Mouse (Mus musculus) pancreas, adult 10 weeks (tissue): ENCODE results near the gene Avpr2. TPM values are rescaled to one million over a fixed set of nuclear protein-coding genes. Genes with fewer than 3 reads are reported as not detected.

Source experiments
- polyA plus RNA-seq: library from polyadenylated mRNA; stranded (reverse); fragments of 350-450 nt; fragmentation: Illumina TruSeq; extraction: RNeasy Lipid Tissue Mini Kit (QIAGEN cat#74804); gene quantifications from one replicate; pipeline ENCODE4 v1.2.3, GENCODE M21; 2015; ENCODE audit warnings: low read depth, low replicate concordance; ENCODE audit not compliant: insufficient read depth

Gene Avpr2
- not detected for polyA plus RNA-seq

DNA sequence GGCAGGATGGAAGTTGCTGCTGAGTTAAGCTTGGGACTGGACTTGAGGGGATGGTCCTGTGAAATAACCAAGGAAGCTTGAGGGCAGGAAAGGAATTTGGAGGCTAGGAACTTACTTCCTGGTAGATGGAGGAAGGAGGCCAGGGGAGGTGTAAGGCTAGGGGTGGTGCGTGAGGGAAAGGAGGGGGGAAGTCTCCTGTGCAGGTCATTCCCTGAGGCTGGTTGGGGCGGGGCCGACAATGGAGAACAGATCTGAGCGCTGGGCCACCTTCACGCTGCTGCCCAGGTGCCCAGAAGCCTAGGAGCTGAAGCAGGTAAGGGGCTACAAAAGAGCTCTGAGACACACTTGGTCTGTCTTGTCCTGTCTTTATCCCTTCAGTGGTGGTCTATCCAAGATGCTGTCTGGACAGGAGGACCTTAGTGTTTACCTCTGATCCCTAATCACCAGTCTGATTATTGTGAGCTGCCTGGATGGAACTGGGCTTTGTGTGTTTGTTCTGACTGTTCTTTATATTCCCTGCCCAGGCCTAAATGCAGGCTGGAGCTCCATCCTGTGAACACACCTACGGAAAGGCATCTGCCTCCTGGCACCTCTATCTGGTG is at the start of gene Avpr2:
TSS of gene Avpr2 (plus strand) at position 552 of the 602 bp plus-strand sequence.

DNA sequence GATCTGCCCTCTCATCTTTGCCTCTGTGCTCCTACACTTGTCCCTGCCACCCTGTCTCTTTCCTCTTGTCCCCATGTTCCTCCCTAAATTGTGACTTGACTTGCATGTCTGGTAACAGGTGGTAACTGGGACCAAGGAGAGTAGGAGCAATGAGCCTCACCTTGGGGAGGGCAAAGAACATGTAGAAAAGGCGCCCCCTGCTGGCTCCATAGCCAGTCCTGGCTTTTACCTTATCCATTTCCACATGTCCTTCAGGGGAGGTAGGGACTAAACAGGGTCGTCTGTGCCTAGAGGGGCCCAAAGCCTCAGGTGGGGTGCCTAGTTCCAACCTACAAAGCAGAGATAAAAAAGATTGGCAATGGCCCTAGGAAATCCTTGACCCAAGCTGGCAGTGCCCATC is 3.8 kb downstream of the Avpr2 start, which contains the start of gene L1cam:
TSS of gene L1cam (minus strand) at position 387 of the 400 bp plus-strand sequence.

DNA sequence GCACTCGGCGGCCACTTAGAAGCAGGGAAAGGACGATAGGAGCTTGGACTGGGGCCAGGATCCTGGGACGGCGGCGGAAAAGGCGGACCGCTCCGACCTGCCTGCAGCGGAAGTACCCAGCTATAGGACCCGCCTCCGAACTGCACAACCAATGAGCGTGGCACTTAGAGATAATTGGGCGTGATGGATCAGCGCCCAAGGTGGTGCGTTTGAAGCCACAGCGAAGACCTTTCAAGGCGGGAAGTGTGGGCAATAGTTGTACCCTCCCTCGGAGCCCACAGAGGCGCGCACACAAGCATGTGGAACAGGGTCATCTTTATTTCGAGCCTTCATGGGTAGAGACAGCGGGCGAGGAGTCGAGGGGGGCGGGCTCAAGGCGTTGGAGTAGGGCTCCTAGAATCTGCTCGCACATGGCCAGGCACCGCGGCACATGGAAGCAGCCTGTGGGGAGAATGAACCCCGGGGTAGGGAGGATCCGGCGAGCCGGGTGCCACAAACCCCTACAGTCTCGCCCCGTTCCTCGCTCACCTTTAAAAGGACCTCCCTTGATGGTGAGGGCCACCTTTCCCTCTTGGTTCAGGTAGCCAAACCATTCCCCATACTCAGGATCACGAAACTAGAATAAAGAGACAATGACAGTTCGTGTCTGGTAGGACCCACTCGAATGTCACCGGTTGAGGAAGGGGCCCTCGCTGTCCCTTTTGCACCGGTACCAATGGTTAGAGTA is 30.1 kb downstream of the Avpr2 start, which contains the start of the genes Arhgap4 and Naa10:
TSS of gene Arhgap4 (minus strand) at position 48 of the 727 bp plus-strand sequence.
TSS of gene Naa10 (minus strand) at position 122 of the 727 bp plus-strand sequence.

DNA sequence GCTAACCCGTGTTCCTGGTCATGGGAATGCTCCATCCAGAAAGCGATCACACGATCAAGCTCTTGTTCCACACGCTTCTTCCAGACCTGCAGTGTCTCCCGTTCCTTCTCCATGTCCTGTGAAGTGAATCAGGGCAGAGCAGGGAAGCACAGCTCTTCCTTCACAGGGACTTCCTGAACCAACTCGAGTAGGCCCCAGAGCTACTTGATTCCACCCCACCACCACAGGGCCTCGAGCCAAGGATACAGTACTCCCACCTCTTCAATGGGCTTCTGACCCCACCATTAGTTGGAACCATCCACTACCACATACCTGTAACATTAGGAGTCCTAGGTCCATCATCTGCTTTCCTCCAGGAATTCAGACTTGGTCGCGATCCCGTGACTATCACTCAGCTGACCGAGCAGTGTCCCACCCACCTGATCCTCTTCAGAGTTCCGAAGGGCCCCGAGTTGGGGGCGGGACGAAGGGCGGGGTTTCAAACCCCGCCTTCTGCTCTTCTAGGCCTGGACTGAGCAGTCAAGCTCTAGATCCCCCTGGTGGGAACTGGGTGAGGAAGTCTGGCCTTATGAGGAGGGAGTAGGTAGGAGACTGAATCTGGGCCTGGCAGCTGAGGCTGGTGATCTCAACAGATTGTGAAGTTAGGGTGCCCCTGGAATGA is 38.6 kb downstream of the Avpr2 start, which contains the start of gene Renbp:
TSS of gene Renbp (minus strand) at position 449 of the 661 bp plus-strand sequence.

Other genes starting within 250 kb of the Avpr2 start
- gene Pnck, start 232.0 kb upstream of the Avpr2 start, polyA plus RNA-seq = 3.2 TPM
- 7.3 TPM for gene Slc6a8, start 219.0 kb upstream of the Avpr2 start, polyA plus RNA-seq
- 29.2 TPM for gene Bcap31, start 175.9 kb upstream of the Avpr2 start, polyA plus RNA-seq
- gene Abcd1, start 175.5 kb upstream of the Avpr2 start, polyA plus RNA-seq = 6.1 TPM
- 0.96 TPM for gene Plxnb3, start 135.0 kb upstream of the Avpr2 start, polyA plus RNA-seq
- gene Srpk3, start 117.7 kb upstream of the Avpr2 start, polyA plus RNA-seq = not detected
- 31.6 TPM for gene Idh3g, start 105.2 kb upstream of the Avpr2 start, polyA plus RNA-seq
- gene Ssr4, start 105.1 kb upstream of the Avpr2 start, polyA plus RNA-seq = 212 TPM
- 1.7 TPM for gene Pdzd4, start 67.1 kb upstream of the Avpr2 start, polyA plus RNA-seq
- gene L1cam, start 4.0 kb downstream of the Avpr2 start, polyA plus RNA-seq = 6.2 TPM
- gene Arhgap4, start 29.8 kb downstream of the Avpr2 start, polyA plus RNA-seq = 2.6 TPM
- gene Naa10, start 29.8 kb downstream of the Avpr2 start, polyA plus RNA-seq = 27.9 TPM
- gene Renbp, start 38.7 kb downstream of the Avpr2 start, polyA plus RNA-seq = 7.3 TPM
- 10.5 TPM for gene Hcfc1, start 74.3 kb downstream of the Avpr2 start, polyA plus RNA-seq
- 37.4 TPM for gene Irak1, start 131.8 kb downstream of the Avpr2 start, polyA plus RNA-seq
- gene Opn1mw, start 235.4 kb downstream of the Avpr2 start, polyA plus RNA-seq = not detected
- 3.3 TPM for gene Mecp2, start 243.3 kb downstream of the Avpr2 start, polyA plus RNA-seq